8 mouse cellular contexts compared by ENCODE assay signal in genomic region chr4:31642161-31642560, GRCm38 (mm10).
A peak's percentile ranks its signal among the peaks of the same experiment; 100 is the strongest.
DNase-seq lines count a peak whose midpoint lies in the region; ATAC-seq and TF ChIP-seq lines count a peak whose summit lies in the region.
"Had no signal": no experiment of that assay in that cellular context is flagged by ENCODE, and none has a peak within 500 bp of the region (broad histone marks: within the 10 kb centered on the region; RNA-seq: fewer than 3 reads in every experiment).

No protein-coding gene starts in this region.

- peak; percentile 80 for ATAC-seq in midbrain, embryonic 12.5 days (ENCODE audit: low FRiP score, low read depth)

- 62% methylated on average over 9 of the region's 9 CpGs for WGBS in midbrain, embryonic 12.5 days

- no peak for TF ChIP-seq POLR2A in testis, adult 2 months (IDR thresholded peaks at IDR 0.05; ENCODE audit: control insufficient read depth, low read depth, low read length)

- H3K27ac ChIP-seq in midbrain, embryonic 12.5 days (replicated peaks) = no peak overlapping the region
- no peak overlapping the region for H3K27ac ChIP-seq in testis, adult 2 months (ENCODE audit: control insufficient read depth, insufficient read depth, low read depth, low read length)

- H3K9me3 ChIP-seq in midbrain, embryonic 12.5 days = no peaks in the 10 kb centered on the region

- H3K4me1 ChIP-seq in midbrain, embryonic 12.5 days = 0 out of 2 replicates have a peak, but pooled peaks cover 4% of the 10 kb centered on the region
- no peaks in the 10 kb centered on the region for H3K4me1 ChIP-seq in testis, adult 2 months (ENCODE audit: control insufficient read depth, insufficient read depth, low read length)

- H3K4me2 ChIP-seq in midbrain, embryonic 12.5 days (replicated peaks) = no peak overlapping the region

- no peaks in the 10 kb centered on the region for H3K36me3 ChIP-seq in midbrain, embryonic 12.5 days
- H3K36me3 ChIP-seq in testis, adult 2 months (ENCODE audit: control insufficient read depth, insufficient read depth, low read length) = no peaks in the 10 kb centered on the region

- no peak overlapping the region for H3K4me3 ChIP-seq in midbrain, embryonic 12.5 days
- H3K4me3 ChIP-seq in testis, adult 2 months (ENCODE audit: control insufficient read depth, low read depth, low read length) = no peak overlapping the region
- H3K4me3 ChIP-seq: erythroblast, embryonic 14.5 days had no signal

- peak; percentile 14; the same call in 1 of the 2 replicates for TF ChIP-seq CTCF in testis, adult 2 months (IDR thresholded peaks at IDR 0.05; ENCODE audit: control insufficient read depth, insufficient read depth, insufficient replicate concordance, low read depth, low read length)

- H3K27me3 ChIP-seq in midbrain, embryonic 12.5 days = no peaks in the 10 kb centered on the region
- no peaks in the 10 kb centered on the region for H3K27me3 ChIP-seq in testis, adult 2 months (ENCODE audit: control insufficient read depth, insufficient read depth, low read length)

- H3K9ac ChIP-seq in midbrain, embryonic 12.5 days (replicated peaks) = no peak overlapping the region

- DNase-seq in 3134 (ENCODE audit: extremely low read depth, insufficient read length, low spot score) (peak; percentile 67), 3T3-L1 (ENCODE audit: low read depth, low spot score) (peak; percentile 88)
- DNase-seq in embryo, embryonic 11 days = peak; percentile 70
- DNase-seq in heart, adult 9 months (ENCODE audit: low spot score in 2 of 2) = peak; percentile 9
- peak; percentile 30 to 42 for DNase-seq in layer of hippocampus, adult 8-10 months (ENCODE audit: low spot score in 2 of 2)

Comparison
In these comparisons a context has a peak if more than half of its experiments do, and no peak if none do; other contexts are left out.
1. DNase-seq: peak in every context shown above with its lines; median percentile 88 in 3T3-L1; 70 in embryo, embryonic 11 days; 67 in 3134; 36 in layer of hippocampus, adult 8-10 months; 9 in heart, adult 9 months.